Mouse (Mus musculus): Measurements from ENCODE around the gene A230072I06Rik. TPM values are rescaled to one million over a fixed set of nuclear protein-coding genes. Genes with fewer than 3 reads are reported as not detected.

The A230072I06Rik gene
- total and polyA plus RNA-seq, 3 experiments = not detected

GRCm38 (mm10) chr8:12327187-12327586 is 48.6 kb downstream of the A230072I06Rik start:
- DNase-seq (ENCODE audit: extremely low read depth) = no peak
- H3K9me3 ChIP-seq (replicated peaks; ENCODE audit: low read length) = no peaks in the 10 kb centered on the region
- dilution Hi-C loops (cut with MboI; ENCODE audit: extremely low pct_ligation_motif_present, extremely low pct_unique_long_range_greater_than_20kb, low sequenced_read_pairs) = no loop called here

GRCm38 (mm10) chr8:12327707-12328471 is 49.3 kb downstream of the A230072I06Rik start:
- Histone ChIP-seq H3K4me1 (ENCODE audit: control insufficient read depth in 1 of 2, insufficient read depth in 2 of 2) (peaks cover 0 to 2% of the 10 kb centered on the region in 2 experiments; a peak in 1 of 4 replicates), H3K4me3 (replicated peaks in 1 of 3; ENCODE audit: low read depth in 2 of 3, low read length in 2 of 3, poor library complexity in 1 of 3) (no peak overlapping the region), H3K9me3 (replicated peaks; ENCODE audit: low read length) (no peaks in the 10 kb centered on the region), H3K9ac (ENCODE audit: insufficient read depth, low read depth) (no peak overlapping the region), H3K4me2 (ENCODE audit: insufficient read depth, low read depth, poor library complexity, severe bottlenecking) (no peak overlapping the region), H3K36me3 (replicated peaks in 1 of 2; ENCODE audit: control insufficient read depth in 1 of 2, insufficient read depth in 1 of 2, low read length in 1 of 2) (no peaks in the 10 kb centered on the region), H3K27me3 (replicated peaks) (peaks cover 54% of the 10 kb centered on the region), H3K27ac (ENCODE audit: insufficient read depth, low read depth) (no peak overlapping the region), H3K79me2 (replicated peaks; ENCODE audit: control insufficient read depth, extremely low read depth, insufficient read depth, poor library complexity, severe bottlenecking) (no peaks in the 10 kb centered on the region)
- dilution Hi-C loops (cut with MboI; ENCODE audit: extremely low pct_ligation_motif_present, extremely low pct_unique_long_range_greater_than_20kb, low sequenced_read_pairs) = no loop called here
- TF ChIP-seq ZC3H11A (IDR thresholded peaks at IDR 0.05; ENCODE audit: low read depth, low read length) (no peak), NRF1 (IDR thresholded peaks at IDR 0.05; ENCODE audit: low read depth, low read length) (no peak), CHD2 (IDR thresholded peaks at IDR 0.05; ENCODE audit: low read length) (no peak)
- no peak for DNase-seq (ENCODE audit: extremely low read depth)
- in situ Hi-C loops (cut with MboI; ENCODE audit: low pct_ligation_motif_present, low pct_unique_long_range_greater_than_20kb, low sequenced_read_pairs) = no loop called here

More at GRCm38 (mm10) chr8:12327187-12327586, 48.6 kb downstream of the A230072I06Rik start:
- TF ChIP-seq NRF1 (IDR thresholded peaks at IDR 0.05; ENCODE audit: low read depth, low read length) = no peak
- no peak for TF ChIP-seq ETS1 (conservative IDR thresholded peaks at IDR 0.05; ENCODE audit: low read depth, low read length)
- no peak overlapping the region for H3K4me3 ChIP-seq (replicated peaks in 1 of 3; ENCODE audit: low read depth in 2 of 3, low read length in 2 of 3, poor library complexity in 1 of 3)
- H3K27ac ChIP-seq (ENCODE audit: insufficient read depth, low read depth) = no peak overlapping the region
- no peaks in the 10 kb centered on the region for H3K79me2 ChIP-seq (replicated peaks; ENCODE audit: control insufficient read depth, extremely low read depth, insufficient read depth, poor library complexity, severe bottlenecking)
- H3K36me3 ChIP-seq (replicated peaks in 1 of 2; ENCODE audit: control insufficient read depth in 1 of 2, insufficient read depth in 1 of 2, low read length in 1 of 2) = no peaks in the 10 kb centered on the region
- no peak overlapping the region for H3K9ac ChIP-seq (ENCODE audit: insufficient read depth, low read depth)
- in situ Hi-C loops (cut with MboI; ENCODE audit: low pct_ligation_motif_present, low pct_unique_long_range_greater_than_20kb, low sequenced_read_pairs) = no loop called here
- peaks cover 0 to 2% of the 10 kb centered on the region in 2 experiments; a peak in 1 of 4 replicates for H3K4me1 ChIP-seq (ENCODE audit: control insufficient read depth in 1 of 2, insufficient read depth in 2 of 2)
- no peak overlapping the region for H3K4me2 ChIP-seq (ENCODE audit: insufficient read depth, low read depth, poor library complexity, severe bottlenecking)
- peaks cover 58% of the 10 kb centered on the region for H3K27me3 ChIP-seq (replicated peaks)

- peaks cover 51% of the 10 kb centered on the region for H3K27me3 ChIP-seq (replicated peaks)
- H3K79me2 ChIP-seq (replicated peaks; ENCODE audit: control insufficient read depth, extremely low read depth, insufficient read depth, poor library complexity, severe bottlenecking) = no peaks in the 10 kb centered on the region
- no peak for DNase-seq (ENCODE audit: extremely low read depth)
- dilution Hi-C loops (cut with MboI; ENCODE audit: extremely low pct_ligation_motif_present, extremely low pct_unique_long_range_greater_than_20kb, low sequenced_read_pairs) (no loop called here), in situ Hi-C loops (cut with MboI; ENCODE audit: low pct_ligation_motif_present, low pct_unique_long_range_greater_than_20kb, low sequenced_read_pairs) (no loop called here)
- H3K9ac ChIP-seq (ENCODE audit: insufficient read depth, low read depth) = no peak overlapping the region
- H3K4me2 ChIP-seq (ENCODE audit: insufficient read depth, low read depth, poor library complexity, severe bottlenecking) = no peak overlapping the region
- no peaks in the 10 kb centered on the region for H3K9me3 ChIP-seq (replicated peaks; ENCODE audit: low read length)
- H3K27ac ChIP-seq (ENCODE audit: insufficient read depth, low read depth) = no peak overlapping the region
- no peaks in the 10 kb centered on the region for H3K36me3 ChIP-seq (replicated peaks in 1 of 2; ENCODE audit: control insufficient read depth in 1 of 2, insufficient read depth in 1 of 2, low read length in 1 of 2)
- peaks cover 0 to 2% of the 10 kb centered on the region in 2 experiments; a peak in 1 of 4 replicates for H3K4me1 ChIP-seq (ENCODE audit: control insufficient read depth in 1 of 2, insufficient read depth in 2 of 2)
- no peak for TF ChIP-seq MYC (IDR thresholded peaks at IDR 0.05; ENCODE audit: low read depth, low read length)
- TF ChIP-seq BHLHE40 (IDR thresholded peaks at IDR 0.05; ENCODE audit: low read depth, low read length) = no peak
- no peak for TF ChIP-seq SIN3A (IDR thresholded peaks at IDR 0.05; ENCODE audit: low read length)
- TF ChIP-seq ZMIZ1 (IDR thresholded peaks at IDR 0.05; ENCODE audit: low read depth, low read length) = no peak
- TF ChIP-seq E2F4 (IDR thresholded peaks at IDR 0.05; ENCODE audit: insufficient replicate concordance, low read depth, low read length) = no peak
- TF ChIP-seq SMC3 (IDR thresholded peaks at IDR 0.05; ENCODE audit: low read depth, low read length) = no peak
- TF ChIP-seq UBTF (IDR thresholded peaks at IDR 0.05; ENCODE audit: low read depth, low read length) = no peak
- TF ChIP-seq USF2 (conservative IDR thresholded peaks at IDR 0.05; ENCODE audit: low read depth, low read length) = no peak
- TF ChIP-seq JUND (conservative IDR thresholded peaks at IDR 0.05; ENCODE audit: low read depth, low read length) = no peak
- no peak for TF ChIP-seq HCFC1 (IDR thresholded peaks at IDR 0.05; ENCODE audit: low read depth, low read length)
- no peak for TF ChIP-seq ZC3H11A (IDR thresholded peaks at IDR 0.05; ENCODE audit: low read depth, low read length)
- TF ChIP-seq JUN (IDR thresholded peaks at IDR 0.05; ENCODE audit: insufficient read depth, low read depth, low read length) = no peak
- TF ChIP-seq POLR2AphosphoS2 (IDR thresholded peaks at IDR 0.05; ENCODE audit: low read depth, low read length) = no peak
- TF ChIP-seq RCOR1 (conservative IDR thresholded peaks at IDR 0.05; ENCODE audit: low read depth, low read length) = no peak
- no peak for TF ChIP-seq TBP (conservative IDR thresholded peaks at IDR 0.05; ENCODE audit: low read depth, low read length)
- no peak for TF ChIP-seq TCF12 (IDR thresholded peaks at IDR 0.05; ENCODE audit: low read depth, low read length)
- no peak for TF ChIP-seq MAZ (IDR thresholded peaks at IDR 0.05; ENCODE audit: low read depth, low read length)
- no peak for TF ChIP-seq KAT2A (IDR thresholded peaks at IDR 0.05; ENCODE audit: insufficient replicate concordance, low read length)
- no peak overlapping the region for H3K4me3 ChIP-seq (replicated peaks in 1 of 3; ENCODE audit: low read depth in 2 of 3, low read length in 2 of 3, poor library complexity in 1 of 3)
Observed at GRCm38 (mm10) chr8:12328476-12328875, 49.9 kb downstream of the A230072I06Rik start.
